Mouse (Mus musculus): ENCODE measurements around the gene Chrnb4. TPM values are rescaled to one million over a fixed set of nuclear protein-coding genes. Genes with fewer than 3 reads are reported as not detected.

Chrnb4 gene
- polyA plus RNA-seq, 1 experiment, result 0.39 TPM

DNA sequence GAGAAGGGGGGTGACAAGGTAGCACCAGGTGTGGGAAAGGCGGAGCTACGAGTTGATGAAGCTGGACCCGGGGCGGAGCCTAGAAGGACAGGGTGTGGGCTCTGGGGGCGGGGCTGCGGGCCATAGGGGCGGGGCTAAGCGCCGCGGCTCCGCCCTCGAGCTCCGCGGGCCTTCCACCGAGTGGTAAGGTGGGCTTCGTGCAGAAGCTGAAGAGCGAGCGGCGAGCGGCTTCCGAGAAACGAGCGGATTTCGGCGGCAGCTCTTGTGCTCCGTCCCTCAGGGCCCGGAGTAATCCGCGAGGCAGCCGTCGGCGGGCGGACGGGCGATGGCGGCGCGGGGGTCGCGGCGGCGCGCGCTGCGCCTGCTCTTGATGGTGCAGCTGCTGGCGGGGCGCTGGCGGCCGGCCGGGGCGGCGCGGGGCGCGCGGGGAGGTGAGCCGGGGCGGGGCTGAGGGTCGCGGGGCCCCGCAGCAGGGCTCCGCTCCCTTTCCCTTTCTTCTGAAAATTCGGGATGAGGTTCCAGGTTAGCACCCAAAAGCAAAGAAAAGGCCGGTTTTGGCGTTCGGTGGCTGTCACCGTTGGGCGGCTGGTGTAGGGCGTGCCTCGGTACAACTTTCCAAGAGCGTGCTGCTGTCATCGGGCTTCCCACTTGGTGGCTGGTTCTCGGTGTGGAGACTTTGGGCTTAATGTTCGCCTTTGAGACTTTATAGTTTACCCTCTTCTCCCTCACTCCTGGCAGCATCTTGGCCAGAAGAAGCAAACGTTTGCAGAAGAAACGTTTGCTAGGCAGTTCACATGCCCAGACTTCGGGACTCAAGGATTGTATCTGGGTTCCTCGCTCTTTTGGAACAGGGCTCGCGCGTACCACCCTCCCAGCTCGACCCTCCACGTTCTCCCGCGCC lies 67.0 kb downstream of the Chrnb4 start:
- Histone ChIP-seq H3K27me3 (ENCODE audit: control insufficient read depth, insufficient read depth, low read length) (peaks cover 12% of the 10 kb centered on the region), H3K27ac (ENCODE audit: control insufficient read depth, insufficient read depth, low read length) (no peak overlapping the region), H3K4me3 (ENCODE audit: control insufficient read depth, insufficient read depth, low read length) (peak overlapping the region; percentile 34), H3K36me3 (ENCODE audit: control insufficient read depth, insufficient read depth, low read length) (no peaks in the 10 kb centered on the region), H3K4me1 (replicated peaks; ENCODE audit: control insufficient read depth, insufficient read depth, low read length) (peaks cover 5% of the 10 kb centered on the region; the same call in 1 of the 2 replicates)
- 2% methylated on average over 85 of the region's 85 CpGs for WGBS
- peak; percentile 20 for DNase-seq
- TF ChIP-seq CTCF (IDR thresholded peaks at IDR 0.05; ENCODE audit: borderline replicate concordance, control insufficient read depth, extremely low read depth, insufficient read depth, low read length, poor library complexity), result no peak
- TF ChIP-seq POLR2A (IDR thresholded peaks at IDR 0.05; ENCODE audit: control insufficient read depth, extremely low read depth, insufficient read depth, low read length, poor library complexity), result no peak

DNA sequence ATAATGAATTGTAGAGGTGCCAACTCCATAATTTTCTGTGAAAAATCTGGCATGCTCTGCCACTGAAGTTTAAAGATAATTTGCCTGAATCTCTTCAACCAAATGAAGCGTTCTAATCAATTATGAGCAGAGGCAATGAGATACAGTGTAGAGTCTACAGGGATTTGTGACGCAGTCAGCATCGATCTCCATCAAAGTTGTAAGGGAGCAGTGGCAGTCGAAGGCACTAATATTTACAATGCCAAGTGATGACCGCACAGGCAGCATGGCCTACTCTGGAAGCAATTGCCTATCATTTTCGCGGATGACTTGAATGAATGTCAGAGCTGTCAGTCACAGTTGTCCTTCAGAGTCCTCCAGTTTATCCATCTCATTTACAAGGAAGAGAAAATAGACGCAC lies 67.9 kb downstream of the Chrnb4 start, which contains the start of gene Chrna5:
TSS of gene Chrna5 (plus strand) at position 207 of the 400 bp plus-strand sequence.
- Histone ChIP-seq H3K27ac (ENCODE audit: control insufficient read depth, insufficient read depth, low read length) (no peak within 1 kb of the TSS), H3K4me1 (replicated peaks; ENCODE audit: control insufficient read depth, insufficient read depth, low read length) (peaks cover 5% of the 10 kb centered on the region; the same call in 1 of the 2 replicates), H3K4me3 (ENCODE audit: control insufficient read depth, insufficient read depth, low read length) (peak within 1 kb of the TSS; percentile 34), H3K27me3 (ENCODE audit: control insufficient read depth, insufficient read depth, low read length) (peaks cover 12% of the 10 kb centered on the region), H3K36me3 (ENCODE audit: control insufficient read depth, insufficient read depth, low read length) (no peaks in the 10 kb centered on the region)
- DNase-seq, result no peak
- TF ChIP-seq CTCF (IDR thresholded peaks at IDR 0.05; ENCODE audit: borderline replicate concordance, control insufficient read depth, extremely low read depth, insufficient read depth, low read length, poor library complexity) (no peak), POLR2A (IDR thresholded peaks at IDR 0.05; ENCODE audit: control insufficient read depth, extremely low read depth, insufficient read depth, low read length, poor library complexity) (no peak)
- WGBS, result 79% methylated on average over 8 of the region's 8 CpGs

Other genes starting within 250 kb of the Chrnb4 start
- gene Ireb2, start 185.0 kb downstream of the Chrnb4 start, polyA plus RNA-seq (2012; rRNA removed), result 8.9 and 11.5 TPM in 2 replicates
- 0.17 and 0.22 TPM in 2 replicates for gene Hykk, start 131.5 kb downstream of the Chrnb4 start, polyA plus RNA-seq (2012; rRNA removed)
- 75.5 and 92.4 TPM in 2 replicates for gene Psma4, start 98.0 kb downstream of the Chrnb4 start, polyA plus RNA-seq (2012; rRNA removed)
- gene AY074887, start 97.8 kb downstream of the Chrnb4 start, polyA plus RNA-seq (2012; rRNA removed), result not detected in 2 replicates
- gene Chrna5, start 67.9 kb downstream of the Chrnb4 start, polyA plus RNA-seq (2012; rRNA removed), result 0.13 and 0.14 TPM in 2 replicates
- 0.09 TPM in 2 replicates for gene Chrna3, start 22.2 kb downstream of the Chrnb4 start, polyA plus RNA-seq (2012; rRNA removed)
- gene Ube2q2, start 100.1 kb upstream of the Chrnb4 start, polyA plus RNA-seq (2012; rRNA removed), result 9.7 and 12.2 TPM in 2 replicates
- 10.8 and 12.2 TPM in 2 replicates for gene Fbxo22, start 160.1 kb upstream of the Chrnb4 start, polyA plus RNA-seq (2012; rRNA removed)

Data from thymus, adult 2 months (tissue).